ENCODE assay signal across 23 mouse cellular contexts in genomic region chr16:89851333-89851732, GRCm38 (mm10).
DNase-seq lines count a peak whose midpoint lies in the region; ATAC-seq and TF ChIP-seq lines count a peak whose summit lies in the region.
"Had no signal": no experiment of that assay in that cellular context is flagged by ENCODE, and none has a peak within 500 bp of the region (broad histone marks: within the 10 kb centered on the region; RNA-seq: fewer than 3 reads in every experiment).

No protein-coding gene starts in this region.

- H3K36me3 ChIP-seq in forebrain, postnatal 0 days (ENCODE audit: insufficient read depth): peaks cover 24% of the 10 kb centered on the region
- H3K36me3 ChIP-seq in forebrain, embryonic 12.5 days (replicated peaks): peaks cover 16% of the 10 kb centered on the region
- H3K36me3 ChIP-seq in lung, postnatal 0 days (ENCODE audit: insufficient read depth, low read length): no peaks in the 10 kb centered on the region
- H3K36me3 ChIP-seq in hindbrain, embryonic 14.5 days (replicated peaks; ENCODE audit: control insufficient read depth, insufficient read depth): peaks cover 23% of the 10 kb centered on the region
- H3K36me3 ChIP-seq in thymus, adult 2 months (ENCODE audit: control insufficient read depth, insufficient read depth, low read length): no peaks in the 10 kb centered on the region
- H3K36me3 ChIP-seq: lung, embryonic 15.5 days had no signal

- H3K27me3 ChIP-seq in forebrain, postnatal 0 days (ENCODE audit: insufficient read depth, low read length): no peaks in the 10 kb centered on the region
- H3K27me3 ChIP-seq in forebrain, embryonic 12.5 days: no peaks in the 10 kb centered on the region
- H3K27me3 ChIP-seq in lung, postnatal 0 days (replicated peaks; ENCODE audit: insufficient read depth, low read length): no peaks in the 10 kb centered on the region
- H3K27me3 ChIP-seq in hindbrain, embryonic 14.5 days (ENCODE audit: control insufficient read depth, insufficient read depth, low read length): no peaks in the 10 kb centered on the region
- H3K27me3 ChIP-seq in thymus, adult 2 months (ENCODE audit: control insufficient read depth, insufficient read depth, low read length): no peaks in the 10 kb centered on the region
- H3K27me3 ChIP-seq: heart, embryonic 12.5 days; limb, embryonic 15.5 days; liver, embryonic 13.5 days; lung, embryonic 15.5 days had no signal

- TF ChIP-seq EP300 in lung, postnatal 0 days (IDR thresholded peaks at IDR 0.05): no peak

- no peak for TF ChIP-seq CTCF in forebrain, postnatal 0 days (IDR thresholded peaks at IDR 0.05; ENCODE audit: low read depth)
- no peak for TF ChIP-seq CTCF in lung, postnatal 0 days (IDR thresholded peaks at IDR 0.05)
- no peak for TF ChIP-seq CTCF in thymus, adult 2 months (IDR thresholded peaks at IDR 0.05; ENCODE audit: borderline replicate concordance, control insufficient read depth, extremely low read depth, insufficient read depth, low read length, poor library complexity)

- no peaks in the 10 kb centered on the region for H3K9me3 ChIP-seq in forebrain, postnatal 0 days (ENCODE audit: low read length)
- no peaks in the 10 kb centered on the region for H3K9me3 ChIP-seq in forebrain, embryonic 12.5 days
- no peaks in the 10 kb centered on the region for H3K9me3 ChIP-seq in lung, postnatal 0 days (ENCODE audit: low read length)
- H3K9me3 ChIP-seq in hindbrain, embryonic 14.5 days (ENCODE audit: control insufficient read depth, low read length): no peaks in the 10 kb centered on the region
- H3K9me3 ChIP-seq: heart, embryonic 12.5 days; limb, embryonic 10.5 days; limb, embryonic 15.5 days; liver, embryonic 13.5 days; lung, embryonic 15.5 days had no signal

- H3K9ac ChIP-seq in forebrain, postnatal 0 days: no peak overlapping the region
- H3K9ac ChIP-seq in forebrain, embryonic 12.5 days: no peak overlapping the region
- H3K9ac ChIP-seq in lung, postnatal 0 days (replicated peaks; ENCODE audit: low read depth): no peak overlapping the region
- no peak overlapping the region for H3K9ac ChIP-seq in hindbrain, embryonic 14.5 days
- H3K9ac ChIP-seq: heart, embryonic 12.5 days; limb, embryonic 15.5 days; liver, embryonic 13.5 days; lung, embryonic 15.5 days had no signal

- H3K4me1 ChIP-seq in forebrain, postnatal 0 days (ENCODE audit: insufficient read depth): no peaks in the 10 kb centered on the region
- peaks cover 1% of the 10 kb centered on the region; the same call in 1 of the 2 replicates for H3K4me1 ChIP-seq in forebrain, embryonic 12.5 days
- no peaks in the 10 kb centered on the region for H3K4me1 ChIP-seq in lung, postnatal 0 days (ENCODE audit: insufficient read depth, low read depth, low read length)
- H3K4me1 ChIP-seq in hindbrain, embryonic 14.5 days (replicated peaks; ENCODE audit: control insufficient read depth, insufficient read depth, low read length): no peaks in the 10 kb centered on the region; the same call in 1 of the 2 replicates
- no peaks in the 10 kb centered on the region for H3K4me1 ChIP-seq in thymus, adult 2 months (replicated peaks; ENCODE audit: control insufficient read depth, insufficient read depth, low read length)
- H3K4me1 ChIP-seq: heart, embryonic 12.5 days; limb, embryonic 15.5 days; liver, embryonic 13.5 days; lung, embryonic 15.5 days had no signal

- no peak for DNase-seq in forebrain, postnatal 0 days
- no peak for DNase-seq in lung, postnatal 0 days (ENCODE audit: low spot score)
- DNase-seq in lung, adult 18-20 months: no peak
- no peak for DNase-seq in hindbrain, embryonic 14.5 days (ENCODE audit: low spot score)
- DNase-seq in thymus, adult 2 months: no peak
- DNase-seq: adrenal gland, postnatal 36 days; B cell, adult 2 months; cerebellum, adult 18-20 months; cerebellum, postnatal 10 days; heart, adult 2 months; heart, postnatal 4 days; kidney, adult 11 months; kidney, postnatal 14 days; layer of hippocampus, adult 9-11 months; liver, embryonic 13.5 days; midbrain, embryonic 14.5 days had no signal

- WGBS in forebrain, postnatal 0 days: 72% methylated on average over 9 of the region's 9 CpGs
- 88% methylated on average over 9 of the region's 9 CpGs for WGBS in forebrain, embryonic 12.5 days
- WGBS in lung, postnatal 0 days: 42% methylated on average over 9 of the region's 9 CpGs
- WGBS in hindbrain, embryonic 14.5 days: 55% methylated on average over 9 of the region's 9 CpGs
- 94% methylated on average over 9 of the region's 9 CpGs for WGBS in thymus, adult 2 months

- 0 out of 2 replicates have a peak, but pooled peaks have one; percentile 5 for ATAC-seq in forebrain, postnatal 0 days
- no peak for ATAC-seq in forebrain, embryonic 12.5 days (ENCODE audit: low FRiP score)
- ATAC-seq in lung, postnatal 0 days: 0 out of 2 replicates have a peak, but pooled peaks have one; percentile 25
- ATAC-seq in hindbrain, embryonic 14.5 days (ENCODE audit: low FRiP score): 0 out of 2 replicates have a peak, but pooled peaks have one; percentile 53
- ATAC-seq: inflammation-experienced regulatory T-cells, adult 6 months had no signal

- TF ChIP-seq POLR2A in thymus, adult 2 months (IDR thresholded peaks at IDR 0.05; ENCODE audit: control insufficient read depth, extremely low read depth, insufficient read depth, low read length, poor library complexity): no peak

- no peak overlapping the region for H3K4me3 ChIP-seq in forebrain, postnatal 0 days (ENCODE audit: low read depth, low read length)
- no peak overlapping the region for H3K4me3 ChIP-seq in forebrain, embryonic 12.5 days (replicated peaks)
- no peak overlapping the region for H3K4me3 ChIP-seq in lung, postnatal 0 days (ENCODE audit: low read depth, low read length)
- H3K4me3 ChIP-seq in hindbrain, embryonic 14.5 days (replicated peaks; ENCODE audit: low read length): no peak overlapping the region
- H3K4me3 ChIP-seq in thymus, adult 2 months (ENCODE audit: control insufficient read depth, insufficient read depth, low read length): no peak overlapping the region
- H3K4me3 ChIP-seq: heart, adult 2 months; heart, embryonic 12.5 days; limb, embryonic 10.5 days; limb, embryonic 15.5 days; liver, embryonic 13.5 days; lung, embryonic 15.5 days had no signal

- H3K4me2 ChIP-seq in forebrain, postnatal 0 days (ENCODE audit: low read depth): no peak overlapping the region
- H3K4me2 ChIP-seq in forebrain, embryonic 12.5 days: no peak overlapping the region
- H3K4me2 ChIP-seq in lung, postnatal 0 days (replicated peaks; ENCODE audit: low read depth, low read length): no peak overlapping the region
- no peak overlapping the region for H3K4me2 ChIP-seq in hindbrain, embryonic 14.5 days (replicated peaks)
- H3K4me2 ChIP-seq: heart, embryonic 12.5 days; limb, embryonic 15.5 days; liver, embryonic 13.5 days; lung, embryonic 15.5 days had no signal

- H3K27ac ChIP-seq in forebrain, postnatal 0 days (ENCODE audit: low read depth, low read length): no peak overlapping the region
- H3K27ac ChIP-seq in forebrain, embryonic 12.5 days: no peak overlapping the region
- no peak overlapping the region for H3K27ac ChIP-seq in lung, postnatal 0 days (ENCODE audit: low read length)
- H3K27ac ChIP-seq in hindbrain, embryonic 14.5 days: no peak overlapping the region
- no peak overlapping the region for H3K27ac ChIP-seq in thymus, adult 2 months (ENCODE audit: control insufficient read depth, insufficient read depth, low read length)
- H3K27ac ChIP-seq: heart, adult 2 months; limb, embryonic 10.5 days; limb, embryonic 15.5 days; liver, embryonic 13.5 days; lung, embryonic 15.5 days; macrophage had no signal
